Mouse (Mus musculus) bone marrow, adult 2 months (tissue): ENCODE measurements around the gene Epha4.

Experiments
- CTCF ChIP-seq: fragments of 200-500 bp; IDR thresholded peaks from 2 replicates; pipeline ENCODE4 v1.5.1; 2011; ENCODE audit warnings: low read length, control low read depth; ENCODE audit not compliant: control insufficient read depth, insufficient read depth
- POLR2A ChIP-seq: fragments of 200-500 bp; IDR thresholded peaks from 2 replicates; pipeline ENCODE4 v1.6.1; 2011; ENCODE audit warnings: low read depth, mild to moderate bottlenecking, control low read depth, low read length, borderline replicate concordance; ENCODE audit not compliant: control insufficient read depth

GRCm38 (mm10) chr1:77409509-77409908 is 105.4 kb downstream of the Epha4 start:
- TF ChIP-seq POLR2A (no peak), CTCF (no peak)
